Mouse (Mus musculus): Measurements from ENCODE around the gene Ppp5c. TPM values are rescaled to one million over a fixed set of nuclear protein-coding genes. Genes with fewer than 3 reads are reported as not detected.

Gene Ppp5c
- total and polyA plus RNA-seq, 3 experiments = 94.2 to 249 (median 178) TPM

- TF ChIP-seq SIN3A (IDR thresholded peaks at IDR 0.05; ENCODE audit: low read length) (peak; percentile 62; the same call in 1 of the 2 replicates), ETS1 (IDR thresholded peaks at IDR 0.05; ENCODE audit: low read depth, low read length) (no peak), EP300 (IDR thresholded peaks at IDR 0.05; ENCODE audit: low read depth in 1 of 2, low read length in 2 of 2) (no peak), NRF1 (IDR thresholded peaks at IDR 0.05; ENCODE audit: insufficient read depth, low read depth, low read length, poor library complexity, severe bottlenecking) (no peak), ZC3H11A (IDR thresholded peaks at IDR 0.05; ENCODE audit: low read depth, low read length) (peak; percentile 91), CHD2 (IDR thresholded peaks at IDR 0.05; ENCODE audit: low read length) (no peak), MEF2A (IDR thresholded peaks at IDR 0.05; ENCODE audit: extremely low read depth, insufficient replicate concordance, low read depth, low read length, poor library complexity, severe bottlenecking) (no peak), MYC (IDR thresholded peaks at IDR 0.05; ENCODE audit: low read depth, low read length) (no peak), CTCF (IDR thresholded peaks at IDR 0.05 in 2 of 3, conservative IDR thresholded peaks at IDR 0.05 in 1 of 3; ENCODE audit: control insufficient read depth in 1 of 3, insufficient read depth in 1 of 3, low read depth in 2 of 3, low read length in 3 of 3, poor library complexity in 1 of 3, severe bottlenecking in 1 of 3) (peak; percentile 84 to 95 (median 85)), POLR2A (IDR thresholded peaks at IDR 0.05; ENCODE audit: control insufficient read depth in 1 of 2, insufficient read depth in 1 of 2, low read depth in 1 of 2, low read length in 2 of 2, poor library complexity in 1 of 2) (no peak)
Observed at GRCm38 (mm10) chr7:17066412-17066811, 38.7 kb upstream of the Ppp5c start (continued).

GRCm38 (mm10) chr7:17065620-17066019 lies 37.9 kb upstream of the Ppp5c start:
- Histone ChIP-seq H3K27me3 (ENCODE audit: control insufficient read depth in 1 of 2, insufficient read depth in 2 of 2, low read length in 2 of 2) (no peaks in the 10 kb centered on the region), H3K4me3 (ENCODE audit: control insufficient read depth in 1 of 2, insufficient read depth in 1 of 2, low read depth in 2 of 2, low read length in 2 of 2) (no peak overlapping the region), H3K4me1 (ENCODE audit: control insufficient read depth in 1 of 2, insufficient read depth in 2 of 2, low read length in 2 of 2) (peaks cover 6 to 26% of the 10 kb centered on the region in 2 experiments), H3K9me3 (replicated peaks; ENCODE audit: insufficient read depth, low read length) (no peaks in the 10 kb centered on the region), H3K9ac (ENCODE audit: control insufficient read depth, low read depth, low read length, poor library complexity, severe bottlenecking) (no peak overlapping the region), H3K27ac (ENCODE audit: control insufficient read depth, low read depth, low read length) (no peak overlapping the region), H3K79me2 (ENCODE audit: control insufficient read depth, insufficient read depth, low read length, poor library complexity) (no peaks in the 10 kb centered on the region; the same call in 1 of the 2 replicates), H3K36me3 (ENCODE audit: control insufficient read depth in 1 of 2, insufficient read depth in 2 of 2, low read length in 2 of 2) (peaks cover 0 to 9% of the 10 kb centered on the region in 2 experiments; a peak in 2 of 4 replicates)
- DNase-seq (ENCODE audit: low read depth, low spot score) = peak; percentile 57
- TF ChIP-seq RAD21 (IDR thresholded peaks at IDR 0.05; ENCODE audit: low read depth, low read length) = no peak
- TF ChIP-seq MYC (IDR thresholded peaks at IDR 0.05; ENCODE audit: low read depth, low read length) = 0 out of 2 replicates have a peak, but pooled peaks have one; percentile 28
- TF ChIP-seq GABPA (IDR thresholded peaks at IDR 0.05; ENCODE audit: low read depth, low read length) = no peak
- no peak for TF ChIP-seq CHD1 (IDR thresholded peaks at IDR 0.05; ENCODE audit: low read depth, low read length)
- TF ChIP-seq USF1 (IDR thresholded peaks at IDR 0.05; ENCODE audit: low read depth, low read length) = no peak
- TF ChIP-seq MAFK (IDR thresholded peaks at IDR 0.05; ENCODE audit: borderline replicate concordance, low read depth, low read length) = no peak
- TF ChIP-seq RCOR1 (IDR thresholded peaks at IDR 0.05; ENCODE audit: low read depth, low read length) = peak; percentile 21; the same call in 1 of the 2 replicates
- no peak; the same call in 1 of the 2 replicates for TF ChIP-seq ETS1 (IDR thresholded peaks at IDR 0.05; ENCODE audit: low read depth, low read length)
- TF ChIP-seq E2F4 (IDR thresholded peaks at IDR 0.05; ENCODE audit: borderline replicate concordance, low read depth, low read length) = no peak
- no peak for TF ChIP-seq ZKSCAN1 (IDR thresholded peaks at IDR 0.05; ENCODE audit: low read depth, low read length)
- no peak for TF ChIP-seq MEF2A (IDR thresholded peaks at IDR 0.05; ENCODE audit: extremely low read depth, insufficient replicate concordance, low read depth, low read length, poor library complexity, severe bottlenecking)
- 0 out of 2 replicates have a peak, but pooled peaks have one; percentile 17 for TF ChIP-seq BHLHE40 (IDR thresholded peaks at IDR 0.05; ENCODE audit: borderline replicate concordance, low read depth, low read length)
- peak in 1 of 2 experiments; percentile 46; a peak in 2 of 4 replicates for TF ChIP-seq EP300 (IDR thresholded peaks at IDR 0.05; ENCODE audit: low read depth in 1 of 2, low read length in 2 of 2)
- TF ChIP-seq ELF1 (IDR thresholded peaks at IDR 0.05; ENCODE audit: low read depth, low read length) = no peak
- TF ChIP-seq MAZ (IDR thresholded peaks at IDR 0.05; ENCODE audit: low read depth, low read length) = no peak
- no peak for TF ChIP-seq UBTF (IDR thresholded peaks at IDR 0.05; ENCODE audit: borderline replicate concordance, insufficient read depth, low read depth, low read length)
- no peak for TF ChIP-seq ZC3H11A (IDR thresholded peaks at IDR 0.05; ENCODE audit: low read depth, low read length)
- TF ChIP-seq NRF1 (IDR thresholded peaks at IDR 0.05; ENCODE audit: insufficient read depth, low read depth, low read length, poor library complexity, severe bottlenecking) = no peak
- no peak; the same call in 1 of the 2 replicates for TF ChIP-seq SIN3A (IDR thresholded peaks at IDR 0.05; ENCODE audit: low read length)
- no peak for TF ChIP-seq SMC3 (IDR thresholded peaks at IDR 0.05; ENCODE audit: low read depth, low read length)
- TF ChIP-seq MYB (IDR thresholded peaks at IDR 0.05; ENCODE audit: low read depth, low read length) = no peak
- no peak for TF ChIP-seq POLR2AphosphoS5 (IDR thresholded peaks at IDR 0.05; ENCODE audit: borderline replicate concordance, low read depth, low read length)
- no peak for TF ChIP-seq TBP (IDR thresholded peaks at IDR 0.05; ENCODE audit: low read depth, low read length)
- no peak for TF ChIP-seq USF2 (IDR thresholded peaks at IDR 0.05; ENCODE audit: borderline replicate concordance in 1 of 2, insufficient read depth in 1 of 2, low read depth in 1 of 2, low read length in 2 of 2)
- no peak for TF ChIP-seq POLR2AphosphoS2 (IDR thresholded peaks at IDR 0.05; ENCODE audit: low read length)
- no peak for TF ChIP-seq POLR2A (IDR thresholded peaks at IDR 0.05; ENCODE audit: control insufficient read depth in 1 of 2, insufficient read depth in 1 of 2, low read depth in 1 of 2, low read length in 2 of 2, poor library complexity in 1 of 2)
- no peak for TF ChIP-seq CTCF (IDR thresholded peaks at IDR 0.05 in 2 of 3, conservative IDR thresholded peaks at IDR 0.05 in 1 of 3; ENCODE audit: control insufficient read depth in 1 of 3, insufficient read depth in 1 of 3, low read depth in 2 of 3, low read length in 3 of 3, poor library complexity in 1 of 3, severe bottlenecking in 1 of 3)
- TF ChIP-seq GATA1 (IDR thresholded peaks at IDR 0.05; ENCODE audit: low read depth, low read length) = no peak
- TF ChIP-seq TCF12 (IDR thresholded peaks at IDR 0.05; ENCODE audit: low read depth, low read length) = peak; percentile 63
- no peak for TF ChIP-seq TAL1 (IDR thresholded peaks at IDR 0.05; ENCODE audit: low read length)
